Mouse (Mus musculus) intestine, embryonic 16.5 days (tissue): ENCODE data around the gene Gm20388. TPM values are rescaled to one million over a fixed set of nuclear protein-coding genes. Genes with fewer than 3 reads are reported as not detected.
"Not testable (repeated sequence)": the region's sequence is repeated elsewhere in the genome, so short reads cannot be mapped to it uniquely, and the experiment has no call there.

Experiments used
- ATAC-seq: fragments of 200-750 bp; cut with Nextera tagmentation; 2 replicates; pipeline ENCODE4 v1.8.0; 2017; ENCODE audit warnings: moderate TSS enrichment, moderate library complexity
- H3K27ac ChIP-seq: fragments of 300-500 bp; sonication (generic); 2 replicates; pipeline ENCODE4 v1.5.1; 2014; ENCODE audit warnings: mild to moderate bottlenecking, low read length
- H3K27me3 ChIP-seq: fragments of 300-500 bp; sonication (generic); replicated peaks from 2 replicates; pipeline ENCODE4 v1.6.1; 2014; ENCODE audit warnings: low read length, control low read depth, mixed read lengths; ENCODE audit not compliant: control insufficient read depth, insufficient read depth
- H3K36me3 ChIP-seq: fragments of 300-500 bp; sonication (generic); 2 replicates; pipeline ENCODE4 v1.6.1; 2014; ENCODE audit warnings: low read length, control low read depth; ENCODE audit not compliant: control insufficient read depth, insufficient read depth
- H3K4me1 ChIP-seq: fragments of 300-500 bp; sonication (generic); 2 replicates; pipeline ENCODE4 v1.6.1; 2014; ENCODE audit warnings: low read length, control low read depth, mixed read lengths; ENCODE audit not compliant: control insufficient read depth, insufficient read depth
- H3K4me2 ChIP-seq: fragments of 300-500 bp; sonication (generic); 2 replicates; pipeline ENCODE4 v1.6.1; 2014; ENCODE audit warnings: low read depth, low read length, control low read depth
- H3K4me3 ChIP-seq: fragments of 300-500 bp; sonication (generic); 2 replicates; pipeline ENCODE4 v1.5.1; 2014; ENCODE audit warnings: mild to moderate bottlenecking, low read length
- H3K9ac ChIP-seq: fragments of 300-500 bp; sonication (generic); 2 replicates; pipeline ENCODE4 v1.6.1; 2014; ENCODE audit warnings: low read depth, low read length
- H3K9me3 ChIP-seq: fragments of 300-500 bp; sonication (generic); 2 replicates; pipeline ENCODE4 v1.6.1; 2016; ENCODE audit warnings: low read length, control low read depth; ENCODE audit not compliant: control insufficient read depth
- WGBS: fragments of 180-500 bp; shearing (Covaris S2); extraction: QIAGEN DNeasy Blood & Tissue Kit; methylation state at CpG from one replicate; pipeline ENCODE4 v1.1.7; 2014; 5-methylcytosine and 5-hydroxymethylcytosine counted together
- polyA plus RNA-seq: library from polyadenylated mRNA; unstranded; fragments of >200 nt; fragmentation: Nextera tagmentation; extraction: Ambion mirVana; gene quantifications from 2 replicates; pipeline ENCODE4 v1.2.1, GENCODE M21; 2015

Gene Gm20388
- polyA plus RNA-seq, 1 experiment from 2014 or later = 5.8 TPM

DNA sequence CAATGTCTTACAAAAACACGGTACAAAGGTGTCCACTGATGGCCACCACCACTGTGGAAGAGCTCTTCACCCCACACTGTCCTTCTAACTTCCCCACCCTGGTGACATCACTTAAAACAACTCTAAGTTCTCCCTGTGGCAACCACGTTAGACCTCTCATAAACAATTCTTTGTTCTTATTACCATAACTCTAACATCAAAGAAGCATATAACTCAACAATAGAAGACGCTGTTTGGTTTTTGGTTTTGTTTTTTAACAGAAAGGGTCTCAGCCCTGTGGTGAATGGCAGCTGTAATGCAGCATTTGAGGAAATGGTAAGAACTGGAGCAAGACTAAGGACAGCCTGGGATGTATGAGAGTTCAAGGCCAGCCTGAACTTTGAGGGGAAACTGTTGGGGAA, 3115.3 kb downstream of the Gm20388 start:
- WGBS = 74% methylated on average over 3 of the region's 3 CpGs
- no peak overlapping the region for H3K9ac ChIP-seq

DNA sequence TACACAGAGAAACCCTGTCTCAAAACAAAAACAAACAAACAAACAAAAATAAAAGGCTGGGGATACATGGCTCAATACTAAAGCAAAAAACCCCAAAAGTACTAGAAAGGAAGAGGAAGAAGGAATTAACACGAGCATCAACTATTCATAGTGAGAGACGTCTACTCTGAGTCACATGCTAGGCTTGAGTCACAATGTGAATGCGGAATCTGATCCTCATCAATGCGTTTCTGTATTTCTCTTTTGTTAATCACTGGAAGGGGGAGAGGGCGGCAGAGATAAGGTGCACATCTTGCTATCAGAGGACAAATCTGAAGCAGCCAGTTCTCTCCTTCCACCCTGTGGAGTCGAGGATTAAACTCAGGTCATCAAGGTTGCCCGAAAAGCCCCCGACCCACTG, 3117.1 kb downstream of the Gm20388 start:
- Histone ChIP-seq H3K27me3 (no peaks in the 10 kb centered on the region), H3K4me2 (no peak overlapping the region), H3K27ac (no peak overlapping the region), H3K36me3 (no peaks in the 10 kb centered on the region), H3K4me3 (no peak overlapping the region), H3K4me1 (peaks cover 12% of the 10 kb centered on the region), H3K9me3 (no peaks in the 10 kb centered on the region), H3K9ac (no peak overlapping the region)
- WGBS = 88% methylated on average over 8 of the region's 8 CpGs
- ATAC-seq = no peak

More for the DNA sequence above, 3115.3 kb downstream of the Gm20388 start:
- no peaks in the 10 kb centered on the region for H3K9me3 ChIP-seq
- H3K4me3 ChIP-seq = no peak overlapping the region
- H3K27ac ChIP-seq = no peak overlapping the region
- peaks cover 20% of the 10 kb centered on the region for H3K4me1 ChIP-seq
- no peak for ATAC-seq
- H3K27me3 ChIP-seq = no peaks in the 10 kb centered on the region
- H3K36me3 ChIP-seq = no peaks in the 10 kb centered on the region
- H3K4me2 ChIP-seq = no peak overlapping the region

DNA sequence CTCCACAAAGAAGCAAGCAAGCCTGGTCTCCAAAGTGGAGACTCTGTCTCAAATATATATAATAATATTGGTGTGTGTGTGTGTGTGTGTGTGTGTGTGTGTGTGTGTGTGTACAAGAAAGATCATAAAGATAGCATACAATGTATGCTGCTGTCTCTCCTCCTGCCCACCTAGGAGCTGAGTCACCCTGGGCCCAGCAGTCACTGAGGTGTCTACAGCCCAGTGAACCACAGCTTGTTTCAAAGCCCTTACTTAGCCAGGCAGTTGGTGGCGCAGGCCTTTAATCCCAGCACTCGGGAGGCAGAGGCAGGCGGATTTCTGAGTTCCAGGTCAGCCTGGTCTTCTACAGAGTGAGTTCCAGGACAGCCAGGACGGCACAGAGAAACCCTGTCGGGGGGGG, 3119.4 kb downstream of the Gm20388 start:
- not testable (repeated sequence) for H3K27me3 ChIP-seq, H3K36me3 ChIP-seq, H3K27ac ChIP-seq, H3K9ac ChIP-seq, ATAC-seq, H3K4me1 ChIP-seq, H3K9me3 ChIP-seq, H3K4me2 ChIP-seq, H3K4me3 ChIP-seq
- WGBS = 92% methylated on average over 4 of the region's 5 CpGs

DNA sequence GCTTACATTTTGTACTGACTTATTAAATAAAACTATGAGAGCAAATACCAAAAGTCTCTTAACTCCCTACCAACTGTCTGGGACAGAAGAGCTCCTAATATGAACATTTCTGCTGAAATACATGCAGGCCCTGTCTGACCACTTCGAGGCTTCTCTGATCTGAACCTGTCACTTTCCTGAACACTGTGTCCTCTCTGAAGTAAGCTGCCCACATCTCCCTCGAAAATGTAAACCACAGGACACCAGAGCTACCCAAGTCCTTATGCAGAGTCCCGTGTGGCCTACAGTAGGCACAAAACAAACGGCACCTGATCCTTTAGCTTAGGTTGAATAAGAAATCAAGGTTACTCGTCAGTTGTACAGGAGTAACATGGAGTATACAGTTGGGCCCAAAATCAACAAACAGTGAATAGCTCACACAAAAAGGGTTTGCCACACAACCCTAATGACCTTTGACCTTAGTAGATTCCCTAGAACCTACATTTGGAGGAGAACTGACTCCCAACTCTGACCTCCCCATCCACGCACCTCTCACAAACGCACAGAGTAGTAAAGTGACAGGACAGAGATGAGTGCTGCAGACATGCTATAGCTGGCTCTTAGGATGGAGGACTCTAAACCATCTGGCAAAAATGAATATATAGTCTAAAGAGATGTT, 3120.8 kb downstream of the Gm20388 start:
- no peak for ATAC-seq
- H3K27ac ChIP-seq = no peak overlapping the region
- WGBS = 75% methylated on average over 7 of the region's 7 CpGs
- H3K4me1 ChIP-seq = peaks cover 18% of the 10 kb centered on the region
- no peak overlapping the region for H3K4me2 ChIP-seq
- no peak overlapping the region for H3K4me3 ChIP-seq
- H3K36me3 ChIP-seq = no peaks in the 10 kb centered on the region
- no peaks in the 10 kb centered on the region for H3K9me3 ChIP-seq
- no peak overlapping the region for H3K9ac ChIP-seq
- H3K27me3 ChIP-seq = no peaks in the 10 kb centered on the region

DNA sequence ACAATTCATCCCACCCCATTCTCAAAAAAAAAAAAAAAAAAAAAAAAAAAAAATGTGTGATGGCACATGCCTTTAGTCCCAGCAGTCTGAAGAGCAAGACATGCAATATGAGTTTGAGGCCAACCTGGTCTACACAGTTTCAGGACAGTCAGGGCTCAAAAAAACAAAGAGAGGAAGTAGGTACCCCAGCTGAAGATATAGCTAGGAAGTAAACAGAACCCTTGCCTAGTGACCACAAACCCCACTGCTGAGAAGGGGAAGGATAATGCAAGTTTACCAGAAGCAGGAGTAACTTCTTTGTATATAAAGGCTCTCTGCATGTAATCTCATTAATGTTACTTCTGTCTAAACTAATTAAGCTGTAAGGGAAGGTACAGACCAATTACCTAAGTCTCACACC, 3122.1 kb downstream of the Gm20388 start:
- no peaks in the 10 kb centered on the region for H3K9me3 ChIP-seq
- no peaks in the 10 kb centered on the region for H3K36me3 ChIP-seq
- no peak for ATAC-seq
- H3K9ac ChIP-seq = no peak overlapping the region
- no peaks in the 10 kb centered on the region for H3K27me3 ChIP-seq
- H3K27ac ChIP-seq = no peak overlapping the region
- no peak overlapping the region for H3K4me3 ChIP-seq
- no peak overlapping the region for H3K4me2 ChIP-seq
- H3K4me1 ChIP-seq = peaks cover 27% of the 10 kb centered on the region

DNA sequence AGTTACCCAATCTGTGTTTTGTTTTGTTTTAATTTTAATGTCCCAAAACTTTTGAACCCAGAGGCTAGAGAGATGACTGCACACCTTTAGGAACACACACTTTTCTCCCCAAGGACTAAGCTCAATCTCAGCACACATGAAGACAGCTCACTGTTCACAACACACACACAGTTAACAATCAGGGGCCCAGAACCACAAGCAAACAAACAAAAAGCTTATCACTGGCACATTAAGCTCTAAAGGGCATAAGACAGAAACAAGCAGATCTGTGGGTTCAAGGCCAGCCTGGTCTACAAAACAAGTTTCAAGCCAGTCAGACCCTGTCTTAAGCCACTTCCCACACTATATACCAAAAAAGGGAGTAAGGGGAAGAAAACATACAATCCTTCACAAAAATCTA, 3122.8 kb downstream of the Gm20388 start:
- no peak overlapping the region for H3K4me2 ChIP-seq
- no peaks in the 10 kb centered on the region for H3K36me3 ChIP-seq
- H3K27me3 ChIP-seq = no peaks in the 10 kb centered on the region
- no peak overlapping the region for H3K4me3 ChIP-seq
- H3K27ac ChIP-seq = no peak overlapping the region
- H3K4me1 ChIP-seq = peaks cover 29% of the 10 kb centered on the region
- no peaks in the 10 kb centered on the region for H3K9me3 ChIP-seq
- H3K9ac ChIP-seq = no peak overlapping the region
- ATAC-seq = no peak

DNA sequence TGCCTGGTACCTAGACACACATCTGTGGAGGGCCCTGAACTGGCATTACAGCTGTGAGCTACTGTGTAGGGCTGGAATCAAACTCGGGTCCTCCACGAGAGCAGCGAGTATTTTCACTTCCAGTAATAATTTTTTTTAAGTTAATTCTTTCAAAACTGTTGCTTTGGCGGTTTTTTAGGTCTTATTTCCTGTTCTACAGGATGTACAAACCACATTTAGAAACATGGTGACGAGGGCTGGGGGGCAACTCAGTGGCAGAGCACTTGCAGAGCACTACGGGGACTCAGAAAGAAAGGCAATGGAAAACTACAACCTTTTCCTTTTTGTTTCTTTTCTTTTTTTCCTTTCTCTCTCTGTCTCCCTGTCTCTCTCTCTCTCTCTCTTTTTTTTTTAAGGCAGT, 3123.5 kb downstream of the Gm20388 start:
- peaks cover 34% of the 10 kb centered on the region for H3K4me1 ChIP-seq
- 75% methylated on average over 6 of the region's 6 CpGs for WGBS
- no peak overlapping the region for H3K4me2 ChIP-seq
- H3K36me3 ChIP-seq = no peaks in the 10 kb centered on the region
- H3K9ac ChIP-seq = no peak overlapping the region
- H3K9me3 ChIP-seq = no peaks in the 10 kb centered on the region
- no peaks in the 10 kb centered on the region for H3K27me3 ChIP-seq
- H3K4me3 ChIP-seq = no peak overlapping the region
- no peak overlapping the region for H3K27ac ChIP-seq
- ATAC-seq = no peak

DNA sequence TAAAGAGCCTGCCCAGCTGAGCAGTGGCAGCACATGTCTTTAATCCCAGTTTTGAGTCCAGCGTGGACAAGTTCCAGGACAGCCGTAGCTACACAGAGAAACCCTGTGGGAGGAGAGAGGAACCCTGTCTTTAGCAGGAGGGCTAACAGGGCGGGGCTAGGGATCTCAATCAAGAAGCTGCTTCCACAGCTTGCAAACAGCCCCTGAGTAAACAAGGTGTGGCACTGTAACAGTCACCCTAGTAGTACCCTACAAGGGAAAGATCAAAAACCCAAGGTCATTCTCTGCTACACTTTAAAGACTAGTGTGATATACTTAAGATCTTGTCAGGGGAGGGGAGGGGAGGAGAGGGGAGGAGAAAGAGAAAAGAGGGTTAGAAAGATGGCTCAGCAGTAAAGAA, 3126.3 kb downstream of the Gm20388 start:
- H3K4me2 ChIP-seq = no peak overlapping the region
- H3K9ac ChIP-seq = no peak overlapping the region
- H3K27ac ChIP-seq = peak overlapping the region; percentile 57; the same call in 1 of the 2 replicates
- H3K4me3 ChIP-seq = no peak overlapping the region
- H3K4me1 ChIP-seq = peaks cover 46% of the 10 kb centered on the region
- H3K27me3 ChIP-seq = no peaks in the 10 kb centered on the region
- ATAC-seq = peak; percentile 76
- H3K36me3 ChIP-seq = no peaks in the 10 kb centered on the region
- WGBS = 41% methylated on average over 3 of the region's 3 CpGs
- no peaks in the 10 kb centered on the region for H3K9me3 ChIP-seq

DNA sequence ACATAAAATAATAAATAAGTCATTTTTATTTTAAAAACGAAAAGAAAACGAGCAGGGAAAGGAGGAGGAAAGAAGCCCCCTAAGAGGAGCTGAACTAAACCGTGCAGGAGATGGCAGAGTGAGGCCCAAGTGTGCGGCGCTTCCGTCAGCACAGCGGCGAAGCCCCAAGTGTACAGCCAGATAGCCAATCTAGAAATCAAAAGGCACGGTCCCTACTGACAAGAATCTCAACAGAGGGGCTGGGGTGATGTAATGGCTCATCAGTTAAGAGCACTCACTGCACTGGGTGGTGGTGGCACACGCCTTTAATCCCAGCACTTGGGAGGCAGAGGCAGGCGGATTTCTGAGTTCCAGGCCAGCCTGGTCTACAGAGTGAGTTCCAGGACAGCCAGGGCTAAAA, 3126.8 kb downstream of the Gm20388 start:
- 74% methylated on average over 11 of the region's 11 CpGs for WGBS
- Histone ChIP-seq H3K9ac (no peak overlapping the region), H3K4me2 (no peak overlapping the region), H3K4me1 (peaks cover 46% of the 10 kb centered on the region), H3K36me3 (no peaks in the 10 kb centered on the region), H3K27ac (peak overlapping the region; percentile 57), H3K27me3 (no peaks in the 10 kb centered on the region), H3K9me3 (no peaks in the 10 kb centered on the region), H3K4me3 (no peak overlapping the region)
- no peak for ATAC-seq

DNA sequence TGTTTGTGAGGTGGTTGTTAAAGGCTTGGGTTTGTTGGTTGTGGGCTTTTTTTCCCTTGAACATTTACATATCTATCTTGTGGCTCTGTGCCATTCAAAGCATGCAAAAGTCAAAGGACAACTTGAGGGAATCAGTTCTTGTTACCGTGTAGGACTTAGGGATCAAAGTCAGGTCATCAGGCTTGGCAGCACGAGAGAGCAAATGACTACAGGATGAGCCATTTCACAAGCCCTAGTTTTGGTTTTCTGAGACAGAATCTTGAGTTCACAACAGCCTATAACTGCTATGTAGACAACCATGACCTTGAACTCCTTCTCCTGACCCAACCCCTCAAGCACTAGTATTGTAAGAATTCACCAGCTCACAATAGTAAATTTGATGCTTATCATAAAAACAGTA, 3127.7 kb downstream of the Gm20388 start:
- Histone ChIP-seq H3K27ac (peak overlapping the region; percentile 2; the same call in 1 of the 2 replicates), H3K27me3 (no peaks in the 10 kb centered on the region), H3K4me2 (no peak overlapping the region), H3K36me3 (no peaks in the 10 kb centered on the region), H3K9ac (no peak overlapping the region), H3K4me3 (no peak overlapping the region), H3K4me1 (peaks cover 47% of the 10 kb centered on the region), H3K9me3 (no peaks in the 10 kb centered on the region)
- ATAC-seq = no peak
- WGBS = 44% methylated on average over 2 of the region's 2 CpGs
